Mouse (Mus musculus): ENCODE results near the gene Gm13539.
"Not testable (repeated sequence)": the region's sequence is repeated elsewhere in the genome, so short reads cannot be mapped to it uniquely, and the experiment has no call there.

The Gm13539 gene

GRCm38 (mm10) chr2:25813364-25813763 lies 31.3 kb downstream of the Gm13539 start:
- ChIA-PET CTCF (interaction anchor here in 1 of 4 experiments (1.3 kb wide), 1 partner anchor 10 kb away, joined by 3 read pairs; no protein-coding TSS in a partner anchor), POLR2A (no interaction called here)

GRCm38 (mm10) chr2:25815748-25816147 lies 33.7 kb downstream of the Gm13539 start, which contains the start of gene Glt6d1:
TSS of gene Glt6d1 (minus strand) at chr2:25815848.
- POLR2A ChIA-PET, result interaction anchor here in 1 of 4 experiments (0.8 kb wide), 1 partner anchor 13 kb away, joined by 3 read pairs; no protein-coding TSS in a partner anchor

GRCm38 (mm10) chr2:25822806-25823205 lies 40.7 kb downstream of the Gm13539 start, which contains the start of gene Lcn9:
TSS of gene Lcn9 (plus strand) at chr2:25823153.
- POLR2A ChIA-PET, result no interaction called here
- CTCF ChIA-PET, result interaction anchor here in 2 of 4 experiments (0.5 to 3.2 kb wide), 3 partner anchors 9 to 323 kb away, joined by 3 to 16 read pairs (median 3); no protein-coding TSS in a partner anchor

More at GRCm38 (mm10) chr2:25815748-25816147, 33.7 kb downstream of the Gm13539 start, which contains the start of gene Glt6d1:
- CTCF ChIA-PET, result not testable (repeated sequence)

- ChIA-PET POLR2A (no interaction called here), CTCF (interaction anchor here in 2 of 4 experiments (0.6 to 1.7 kb wide), 2 partner anchors 11 kb away, joined by 3 read pairs; no protein-coding TSS in a partner anchor)
These were observed 42.7 kb downstream of the Gm13539 start for GRCm38 (mm10) chr2:25824751-25825150.

- POLR2A ChIA-PET, result interaction anchor here in 1 of 4 experiments (1.1 kb wide), 1 partner anchor 12 kb away, joined by 3 read pairs; no protein-coding TSS in a partner anchor
These were observed 46.4 kb downstream of the Gm13539 start for GRCm38 (mm10) chr2:25828344-25828947.

GRCm38 (mm10) chr2:25830786-25831185 lies 48.7 kb downstream of the Gm13539 start:
- POLR2A ChIA-PET, result no interaction called here
- CTCF ChIA-PET, result no interaction called here

More at GRCm38 (mm10) chr2:25828344-25828947, 46.4 kb downstream of the Gm13539 start:
- CTCF ChIA-PET, result no interaction called here

- ChIA-PET CTCF (interaction anchor here (0.6 to 2.3 kb wide), 48 partner anchors 8 to 609 kb away, joined by 3 to 16 read pairs (median 3); partner anchors contain the start of genes Kcnt1 (in 1 of the 4), Lcn9 (in 1 of the 4), Sec16a (in 1 of the 4) and Sohlh1 (in 1 of the 4)), POLR2A (interaction anchor here in 3 of 4 experiments (0.7 to 1.3 kb wide), 5 partner anchors 10 to 671 kb away, joined by 3 to 6 read pairs (median 4); no protein-coding TSS in a partner anchor)
These were observed 54.2 kb downstream of the Gm13539 start for GRCm38 (mm10) chr2:25836291-25836690.
